Mouse (Mus musculus): Measurements from ENCODE around the gene Spats1. TPM values are rescaled to one million over a fixed set of nuclear protein-coding genes. Genes with fewer than 3 reads are reported as not detected.

The Spats1 gene
- not detected for total RNA-seq (2021)
- long read RNA-seq, experiment 1: 0 reads
- long read RNA-seq, experiment 2: 0 reads

- peak; percentile 73 to 83 for DNase-seq
Observed at GRCm38 (mm10) chr17:45474669-45475465, at the start of gene Spats1. Spats1 (minus strand) TSS chr17:45475415.

- DNase-seq: no peak
Observed at GRCm38 (mm10) chr17:45524961-45525360, 49.7 kb upstream of the Spats1 start.

GRCm38 (mm10) chr17:45523263-45523662 is 48.0 kb upstream of the Spats1 start, which contains the start of gene Tcte1:
Tcte1 (plus strand) TSS chr17:45523434.
- DNase-seq: no peak

- DNase-seq: no peak
Observed at GRCm38 (mm10) chr17:45520136-45520535, 44.9 kb upstream of the Spats1 start.

- no peak for DNase-seq
Observed at GRCm38 (mm10) chr17:45518766-45519475, 43.7 kb upstream of the Spats1 start.

- DNase-seq: no peak
Observed at GRCm38 (mm10) chr17:45517549-45518215, 42.5 kb upstream of the Spats1 start.

GRCm38 (mm10) chr17:45517135-45517534 is 41.9 kb upstream of the Spats1 start:
- no peak for DNase-seq

- DNase-seq: peak; percentile 73 to 78
Observed at GRCm38 (mm10) chr17:45516488-45516887, 41.3 kb upstream of the Spats1 start.

- no peak for DNase-seq
Observed at GRCm38 (mm10) chr17:45515806-45516205, 40.6 kb upstream of the Spats1 start.

- no peak for DNase-seq
Observed at GRCm38 (mm10) chr17:45515204-45515726, 40.0 kb upstream of the Spats1 start.

- DNase-seq: no peak
Observed at GRCm38 (mm10) chr17:45511757-45512156, 36.5 kb upstream of the Spats1 start.

GRCm38 (mm10) chr17:45510871-45511270 is 35.7 kb upstream of the Spats1 start:
- DNase-seq: no peak

- peak; percentile 95 to 98 for DNase-seq
Observed at GRCm38 (mm10) chr17:45506700-45507189, 31.5 kb upstream of the Spats1 start, which contains the start of gene Aars2. Aars2 (plus strand) TSS chr17:45506841.

GRCm38 (mm10) chr17:45505941-45506465 is 30.8 kb upstream of the Spats1 start:
- no peak for DNase-seq

- DNase-seq: no peak
Observed at GRCm38 (mm10) chr17:45503301-45503973, 28.2 kb upstream of the Spats1 start.

- no peak for DNase-seq
Observed at GRCm38 (mm10) chr17:45502324-45502723, 27.1 kb upstream of the Spats1 start.

GRCm38 (mm10) chr17:45500981-45501380 is 25.8 kb upstream of the Spats1 start:
- peak in 1 of 2 experiments; percentile 26 for DNase-seq

GRCm38 (mm10) chr17:45499516-45499915 is 24.3 kb upstream of the Spats1 start:
- DNase-seq: no peak

- DNase-seq: no peak
Observed at GRCm38 (mm10) chr17:45498397-45498796, 23.2 kb upstream of the Spats1 start.

- DNase-seq: no peak
Observed at GRCm38 (mm10) chr17:45495398-45495797, 20.2 kb upstream of the Spats1 start.

- DNase-seq: no peak
Observed at GRCm38 (mm10) chr17:45490532-45491154, 15.4 kb upstream of the Spats1 start.

Data from adrenal gland, postnatal 36 days (tissue).